Mouse (Mus musculus) T-cell, adult 2 months (primary cell): ENCODE data around the gene Gm11111.

Source experiments
- DNase-seq: peaks from one replicate; pipeline ENCODE4 v3.0.0; 2022; ENCODE audit warnings: low spot score

Gm11111 gene

GRCm38 (mm10) chr5:98582051-98582450 is 29.6 kb downstream of the Gm11111 start:
- no peak for DNase-seq

- no peak for DNase-seq
Measured at GRCm38 (mm10) chr5:98585915-98586314, 33.4 kb downstream of the Gm11111 start.
